Mouse (Mus musculus) embryo, embryonic 10 days (tissue): ENCODE data around the gene Nr1h5.

Source experiments
- DNase-seq: peaks from one replicate; pipeline ENCODE4 v3.0.0-alpha.2; 2015; ENCODE audit warnings: low spot score

Nr1h5 gene

GRCm38 (mm10) chr3:102964033-102964432, at the start of gene Nr1h5:
Gene Nr1h5 (minus strand): TSS chr3:102964133.
- DNase-seq = no peak

DNA sequence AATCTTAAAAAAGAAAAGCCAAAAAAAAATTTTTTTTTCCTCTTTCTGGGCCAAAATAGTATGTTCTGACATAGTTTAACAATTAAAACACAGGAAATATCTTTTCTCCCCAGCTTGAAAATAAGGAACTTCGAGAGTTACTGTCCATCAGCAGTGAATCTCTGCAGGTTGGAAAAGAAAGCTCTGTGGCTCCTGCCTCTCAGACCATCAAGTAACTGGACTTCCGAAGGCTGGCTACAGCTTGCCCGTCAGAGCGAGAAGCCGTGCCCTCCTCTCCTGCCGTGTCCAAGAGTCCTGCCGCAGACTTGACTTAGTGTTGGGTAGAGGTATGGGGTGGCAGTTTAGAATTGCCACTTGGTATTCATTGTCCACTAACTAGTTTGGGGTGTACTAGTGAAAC, 37.7 kb upstream of the Nr1h5 start:
- no peak for DNase-seq

DNA sequence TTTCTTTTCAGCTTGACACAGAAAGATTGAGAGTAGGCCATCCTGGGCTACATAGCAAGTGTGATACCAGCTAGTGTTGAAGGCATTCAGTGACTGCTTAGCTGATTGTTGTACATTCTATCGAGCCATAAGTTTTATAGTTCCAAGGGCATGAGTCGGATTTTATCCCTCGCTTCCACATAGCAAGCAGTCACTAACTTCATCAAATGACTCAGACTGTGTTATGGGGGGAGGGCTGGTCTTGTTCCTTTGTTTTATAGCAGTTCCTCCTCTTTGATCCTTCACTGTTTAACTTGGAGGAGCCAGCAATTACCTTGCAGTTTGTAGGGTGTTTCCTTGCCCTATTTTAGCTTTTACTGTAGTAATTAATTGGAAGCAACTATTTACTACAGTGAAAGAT, 33.7 kb upstream of the Nr1h5 start:
- DNase-seq = no peak

GRCm38 (mm10) chr3:102997036-102997435, 33.1 kb upstream of the Nr1h5 start:
- no peak for DNase-seq

DNA sequence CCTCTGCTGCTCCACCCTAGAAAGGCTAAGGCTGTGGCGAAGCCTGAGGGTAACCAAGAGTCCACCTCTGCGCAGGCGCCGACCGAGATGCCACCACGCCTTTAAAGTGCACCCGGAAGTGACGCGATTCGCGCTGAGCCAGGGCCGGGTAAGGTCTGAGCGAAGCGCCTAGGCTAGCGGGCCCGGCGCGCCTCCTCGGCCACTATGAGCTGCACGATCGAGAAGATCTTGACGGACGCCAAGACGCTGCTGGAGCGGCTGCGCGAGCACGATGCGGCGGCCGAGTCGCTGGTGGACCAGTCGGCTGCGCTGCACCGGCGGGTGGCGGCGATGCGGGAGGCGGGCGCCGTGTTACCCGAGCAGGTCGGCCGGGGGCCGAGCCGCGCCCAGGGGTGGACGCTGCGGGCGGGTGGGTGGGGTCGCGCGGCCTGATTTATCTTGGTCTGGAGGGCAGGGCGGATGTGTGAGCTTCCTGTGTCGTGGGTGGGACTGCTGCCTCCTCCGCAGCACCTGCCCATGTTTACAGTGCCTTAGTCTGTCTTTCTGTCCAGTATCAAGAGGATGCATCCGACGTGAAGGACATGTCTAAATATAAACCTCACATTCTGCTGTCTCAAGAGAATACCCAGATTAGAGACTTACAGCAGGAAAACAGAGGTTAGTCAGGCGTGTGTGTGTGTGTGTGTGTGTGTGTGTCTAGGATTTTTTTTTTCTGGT, 31.8 kb upstream of the Nr1h5 start, which contains the start of gene Sike1:
Gene Sike1, plus strand, starts transcription at position 104 of the 717 bp plus-strand sequence.
- DNase-seq = peak; percentile 97

DNA sequence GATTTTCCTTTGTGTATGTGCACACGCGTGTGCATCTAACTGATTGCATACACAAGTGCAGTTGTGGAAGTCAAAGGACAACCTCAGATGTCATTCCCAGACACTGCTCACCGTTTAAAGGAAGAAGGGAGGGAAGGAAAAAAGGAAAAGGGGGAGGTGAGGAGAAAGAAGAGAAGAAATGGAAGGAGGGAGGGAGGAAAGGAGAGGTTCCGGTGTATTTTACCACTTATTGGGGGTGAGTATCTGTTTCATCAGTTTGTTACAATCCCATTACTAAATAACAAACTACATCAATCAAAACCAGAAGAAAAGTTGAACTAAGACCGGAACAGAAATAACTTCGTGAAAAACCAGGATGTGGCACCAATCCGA, 31.3 kb upstream of the Nr1h5 start:
- DNase-seq = no peak

DNA sequence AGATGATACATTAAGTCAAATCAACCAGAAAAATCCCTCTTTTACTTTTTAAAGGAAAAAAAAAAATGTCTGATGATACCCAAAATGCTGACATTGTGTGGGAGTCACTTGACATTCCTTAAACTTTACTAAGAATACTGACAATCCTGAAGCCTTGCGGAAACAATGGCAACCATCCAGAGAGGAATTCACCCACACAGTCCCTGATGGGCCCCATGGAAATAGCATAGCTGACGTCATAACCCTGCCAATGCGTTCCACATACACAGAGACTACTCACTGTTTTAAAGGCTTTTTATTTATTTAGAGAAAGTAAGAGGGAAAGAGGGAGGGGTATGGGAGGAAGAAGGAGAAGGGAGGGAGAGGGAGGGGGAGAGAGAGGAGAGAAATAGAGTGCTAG, 29.0 kb upstream of the Nr1h5 start:
- no peak for DNase-seq

DNA sequence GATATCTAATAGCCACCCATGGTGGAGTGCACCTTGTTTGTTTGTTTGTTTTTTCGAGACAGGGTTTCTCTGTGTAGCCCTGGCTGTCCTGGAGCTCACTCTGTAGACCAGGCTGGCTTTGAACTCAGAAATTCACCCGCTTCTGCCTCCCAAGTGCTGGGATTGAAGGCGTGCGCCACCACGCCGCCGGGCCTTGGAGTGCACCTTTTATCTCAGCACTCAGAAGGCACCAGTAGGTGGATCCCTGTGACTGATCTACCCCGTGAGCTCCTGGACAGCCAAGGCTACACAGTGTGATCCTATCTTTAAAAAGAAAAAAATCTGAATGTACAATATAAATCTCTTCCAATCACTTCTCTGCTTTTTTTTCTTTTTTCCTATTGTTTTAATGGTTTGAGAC, 27.1 kb upstream of the Nr1h5 start:
- no peak for DNase-seq

DNA sequence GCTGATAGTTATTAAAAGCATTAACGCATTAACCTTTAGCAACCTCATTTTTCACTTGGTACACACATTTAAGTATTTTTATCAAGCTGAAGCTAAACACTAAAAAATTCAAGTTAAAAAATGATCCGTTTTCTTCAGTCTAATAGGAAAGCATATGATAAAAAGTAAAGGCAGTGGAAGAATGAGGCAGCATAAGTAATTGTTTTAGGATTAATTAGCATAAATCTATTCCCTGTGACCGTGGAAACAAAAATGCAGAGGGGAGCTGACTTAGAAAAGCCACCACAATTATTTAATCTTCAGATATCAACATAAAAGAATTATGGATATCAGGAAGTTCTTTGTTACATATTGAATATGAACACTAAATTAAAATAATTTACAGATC, 16.4 kb upstream of the Nr1h5 start:
- no peak for DNase-seq

DNA sequence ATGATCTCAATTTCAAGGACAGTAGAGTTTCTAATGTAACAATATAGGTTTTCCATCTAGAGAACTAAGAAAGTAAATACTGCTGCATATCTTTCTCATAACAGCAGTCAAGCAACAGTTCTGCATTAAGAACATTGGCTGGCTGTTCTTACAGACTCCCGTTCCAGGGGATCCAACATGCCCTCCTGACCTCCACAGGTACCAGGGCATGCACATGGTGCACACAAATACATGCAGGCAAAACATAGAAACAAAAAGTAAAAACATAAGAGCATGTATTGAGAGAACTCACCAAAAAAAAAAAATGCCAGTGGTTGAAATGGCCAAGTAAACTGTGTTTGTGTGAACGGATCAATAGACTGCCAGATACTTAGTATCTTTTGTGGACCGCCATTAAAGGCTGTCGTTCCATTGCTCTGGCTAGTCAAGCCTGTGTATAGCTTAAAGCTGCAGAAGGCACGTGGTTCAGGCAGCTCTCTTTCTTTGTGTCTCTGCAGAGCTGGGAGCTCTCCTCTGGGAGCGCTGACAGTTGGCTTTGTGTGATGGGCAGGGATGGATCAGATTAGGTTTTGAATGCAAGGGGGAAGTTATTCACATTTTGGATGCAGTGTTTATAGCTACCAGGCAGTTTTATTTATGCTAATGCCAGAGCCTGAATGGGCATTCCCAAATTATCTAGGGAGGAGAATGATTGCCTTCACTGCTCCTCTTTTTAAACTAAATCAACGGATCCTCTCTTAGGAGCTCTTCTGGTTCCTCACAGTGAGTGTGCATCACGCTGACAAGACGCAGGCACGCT, 15.8 kb upstream of the Nr1h5 start:
- peak; percentile 74 for DNase-seq

- no peak for DNase-seq
Observed at GRCm38 (mm10) chr3:102976906-102977305, 13.0 kb upstream of the Nr1h5 start.

DNA sequence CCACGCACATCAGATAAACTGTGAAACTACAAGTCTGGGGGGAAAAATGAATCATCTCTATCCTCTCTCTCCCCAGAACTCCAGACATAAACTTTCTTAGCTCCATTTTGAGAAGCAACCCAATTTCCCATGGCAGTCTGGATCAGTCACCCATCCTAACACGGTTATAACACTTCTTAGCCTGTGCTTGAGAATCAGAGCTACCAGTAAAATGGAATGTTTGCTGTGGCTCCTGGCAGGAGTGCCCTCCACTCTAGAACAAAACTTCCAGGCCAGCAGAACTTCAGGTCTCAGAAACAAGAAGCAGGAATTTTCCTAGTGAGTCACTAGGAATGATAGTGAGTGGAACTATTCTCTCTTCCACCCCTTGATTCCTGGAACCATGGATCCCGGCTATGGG, 6.6 kb upstream of the Nr1h5 start:
- DNase-seq = no peak

DNA sequence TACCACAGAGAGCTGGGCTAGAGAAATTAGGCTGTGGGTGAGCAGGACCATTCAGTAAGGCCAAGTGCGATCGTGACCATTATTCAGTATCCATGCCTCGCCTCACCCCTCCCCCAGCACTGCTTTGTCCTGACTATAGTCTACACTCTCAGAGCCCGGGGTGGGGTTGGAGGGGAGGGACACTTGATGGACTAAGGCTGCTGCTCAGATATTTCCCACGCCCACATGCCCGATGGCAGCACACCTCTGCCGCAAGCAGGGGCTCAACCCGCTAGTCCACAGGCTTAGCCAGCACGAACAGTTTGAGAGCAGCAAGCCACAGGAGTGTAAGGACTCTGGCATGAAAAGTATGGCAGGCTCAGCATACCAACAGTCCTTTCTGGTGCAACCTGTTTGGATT, 6.1 kb upstream of the Nr1h5 start:
- DNase-seq = peak; percentile 33

DNA sequence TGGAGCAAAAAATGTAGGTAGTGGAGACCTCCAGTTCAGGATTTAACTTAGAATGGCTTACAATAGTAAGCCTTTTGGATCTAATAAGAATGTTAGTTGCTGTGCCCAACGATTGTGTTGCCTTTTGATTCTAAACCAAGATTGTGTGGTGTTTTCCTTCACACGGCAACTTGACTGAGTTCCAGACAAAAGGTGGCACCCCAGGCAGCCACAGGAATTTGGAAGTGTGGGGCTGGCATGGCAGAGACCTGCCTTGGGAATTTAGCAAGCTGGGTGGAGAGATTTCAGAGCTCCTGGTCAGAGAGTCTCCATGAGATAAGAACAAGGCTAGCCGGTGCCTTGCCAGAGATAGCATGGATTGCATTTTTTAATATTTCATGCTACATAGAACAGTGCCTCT, 8.3 kb downstream of the Nr1h5 start:
- no peak for DNase-seq

DNA sequence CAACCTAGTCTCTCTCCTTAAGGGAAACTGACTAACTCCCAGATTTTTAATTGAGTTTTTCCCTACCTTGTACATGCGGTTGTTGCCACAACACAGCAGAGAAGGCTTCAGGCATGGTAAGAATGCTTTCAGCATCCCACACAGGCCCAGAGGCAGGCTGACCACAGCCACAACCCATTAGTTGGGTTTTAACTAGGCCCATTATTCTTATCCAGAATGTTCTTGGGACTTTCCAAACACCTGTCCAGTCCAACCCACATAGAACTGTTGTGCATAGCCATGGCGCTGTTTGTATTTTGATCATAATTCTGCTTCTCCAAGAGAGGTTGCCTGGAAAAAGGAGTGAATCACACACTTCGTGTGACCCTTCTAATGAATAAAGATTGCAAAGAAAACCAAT, 8.8 kb downstream of the Nr1h5 start:
- DNase-seq = no peak

- no peak for DNase-seq
Observed at GRCm38 (mm10) chr3:102954476-102954875, 9.5 kb downstream of the Nr1h5 start.

DNA sequence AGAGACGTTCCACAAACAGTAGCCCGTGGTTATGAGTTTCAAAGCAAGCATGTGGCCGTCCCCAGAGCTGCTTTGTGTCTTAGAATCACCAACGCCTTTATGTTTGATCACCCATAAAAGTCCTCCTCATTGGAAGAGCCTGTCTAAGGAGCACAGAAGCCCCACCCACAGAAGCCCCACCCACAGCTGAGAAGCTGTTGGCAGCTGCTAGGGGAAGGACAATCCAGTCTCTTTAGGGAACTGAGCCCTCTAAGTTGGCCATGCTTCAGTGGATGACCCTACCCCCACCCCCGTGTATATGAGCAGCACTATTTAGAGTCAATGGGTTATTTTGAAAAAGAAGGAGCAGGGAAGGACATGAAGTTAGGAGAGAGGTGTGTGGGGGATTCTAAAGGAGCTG, 17.1 kb downstream of the Nr1h5 start:
- DNase-seq = no peak

- DNase-seq = no peak
Observed at GRCm38 (mm10) chr3:102946312-102946711, 17.6 kb downstream of the Nr1h5 start.

DNA sequence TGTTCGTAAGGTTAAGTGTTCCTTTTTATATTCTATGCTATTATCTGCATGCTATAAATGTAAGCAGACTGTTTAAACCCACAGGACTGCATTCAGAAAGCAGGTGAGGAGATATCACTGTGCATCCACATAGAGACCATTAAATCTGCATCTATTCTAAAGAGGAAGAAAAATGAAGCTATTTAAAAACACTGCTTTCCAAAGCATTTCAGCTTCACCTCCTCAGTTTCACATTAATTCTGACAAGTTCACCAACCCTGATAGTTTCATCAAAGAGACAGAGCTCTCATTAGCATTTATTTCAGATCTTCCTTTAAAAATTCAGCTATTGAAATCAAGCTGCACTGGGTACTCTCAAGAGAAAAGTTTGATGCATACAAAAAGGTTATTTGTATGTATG, 25.8 kb downstream of the Nr1h5 start:
- no peak for DNase-seq

DNA sequence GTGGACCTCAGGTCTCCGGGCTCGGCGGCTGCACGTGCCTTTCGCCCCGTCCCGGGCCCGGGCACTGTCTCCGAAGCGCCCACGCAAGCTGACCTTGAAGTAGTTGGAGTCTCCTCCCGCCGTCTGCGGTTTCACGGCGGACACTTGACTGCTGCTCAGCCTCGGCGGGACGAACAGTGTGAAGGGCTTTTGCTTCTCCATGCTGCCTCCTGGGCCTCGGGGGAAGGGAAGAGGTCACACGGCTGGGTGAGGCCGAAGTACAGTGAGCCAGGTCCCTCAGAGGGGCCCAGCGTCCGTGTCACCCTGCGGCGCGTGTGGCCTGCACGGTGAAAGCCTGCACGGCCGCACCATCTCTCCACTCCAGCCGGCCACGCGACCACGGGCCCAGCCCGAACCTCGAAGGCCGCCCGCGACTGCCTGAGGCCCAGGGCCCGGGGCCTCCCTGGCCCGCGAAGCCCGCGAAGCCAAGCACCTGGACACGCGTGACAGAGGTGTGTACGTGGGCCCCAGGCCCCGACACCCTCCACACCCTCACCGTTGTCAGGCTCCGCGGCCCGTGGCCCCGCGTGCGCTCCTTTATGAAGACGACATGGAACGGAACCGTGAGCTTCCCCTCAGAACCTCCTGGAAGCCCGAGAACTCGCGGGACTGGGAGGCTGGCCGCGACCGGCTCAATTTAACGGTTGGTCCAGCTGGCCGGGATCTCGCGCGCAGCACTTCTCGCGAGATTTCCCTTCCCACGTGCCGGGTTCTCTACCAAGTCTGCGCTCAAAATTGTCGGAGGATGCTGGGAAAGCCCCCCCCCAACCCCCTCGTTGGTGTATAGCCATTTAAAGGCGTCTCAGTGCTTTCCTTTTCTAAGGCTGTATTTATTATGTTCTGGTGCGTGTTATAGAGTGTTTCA, 28.2 kb downstream of the Nr1h5 start, which contains the start of gene Sycp1:
Gene Sycp1, minus strand, starts transcription at position 650 of the 904 bp plus-strand sequence.
- no peak for DNase-seq

DNA sequence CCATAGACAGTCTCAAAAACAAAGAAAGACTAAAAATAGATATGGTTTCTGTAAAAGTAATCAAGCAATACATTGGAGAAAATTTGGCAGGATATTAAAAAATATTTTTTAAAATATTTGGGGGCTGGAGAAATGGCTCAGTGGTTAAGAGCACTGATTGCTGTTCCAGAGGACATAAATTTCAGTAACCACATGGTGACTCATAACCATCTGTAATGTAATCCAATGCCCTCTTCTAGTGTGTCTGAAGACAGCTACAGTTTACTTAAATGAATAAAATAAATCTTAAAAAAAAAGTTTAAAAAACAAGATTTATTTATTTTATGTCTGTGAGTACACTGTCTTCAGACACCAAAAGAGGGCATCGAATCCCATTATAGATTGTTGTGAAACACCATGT, 64.8 kb downstream of the Nr1h5 start:
- DNase-seq = no peak
